Mouse (Mus musculus) WW6 (cell line): ENCODE results near the gene Gm21083.
"Not testable (repeated sequence)": the region's sequence is repeated elsewhere in the genome, so short reads cannot be mapped to it uniquely, and the experiment has no call there.

Experiments
- DNase-seq: peaks from one replicate; pipeline ENCODE4 v3.0.0-alpha.2; 2013; ENCODE audit warnings: low read depth, low spot score

Gene Gm21083

DNA sequence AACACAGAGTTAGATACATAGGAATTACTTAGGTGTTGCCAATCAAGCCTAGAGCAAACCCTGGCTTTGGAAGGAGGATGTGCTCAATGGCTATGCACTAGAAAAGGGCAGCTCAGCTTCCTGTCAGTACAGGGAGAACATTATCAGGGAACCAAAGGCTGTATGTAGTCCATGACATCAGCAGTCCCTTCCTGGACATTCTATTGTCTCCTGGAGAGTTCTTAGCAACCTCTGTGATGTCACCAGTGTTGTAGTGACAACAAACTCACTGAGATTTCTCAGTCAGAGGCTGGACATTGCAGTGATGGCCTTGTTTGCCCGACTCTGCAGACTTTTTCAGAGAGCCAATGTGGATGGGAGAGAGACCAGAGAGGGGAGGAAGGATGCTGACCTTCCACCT lies at the start of gene Gm21083:
Gene Gm21083 (plus strand): TSS at position 301 of the 400 bp plus-strand sequence.
- DNase-seq: not testable (repeated sequence)

- DNase-seq: not testable (repeated sequence)
These were observed 48.0 kb upstream of the Gm21083 start, which contains the start of gene Gm21190 for GRCm38 (mm10) chr5:15529122-15529521. TSS of gene Gm21190 (minus strand) at chr5:15529222.

DNA sequence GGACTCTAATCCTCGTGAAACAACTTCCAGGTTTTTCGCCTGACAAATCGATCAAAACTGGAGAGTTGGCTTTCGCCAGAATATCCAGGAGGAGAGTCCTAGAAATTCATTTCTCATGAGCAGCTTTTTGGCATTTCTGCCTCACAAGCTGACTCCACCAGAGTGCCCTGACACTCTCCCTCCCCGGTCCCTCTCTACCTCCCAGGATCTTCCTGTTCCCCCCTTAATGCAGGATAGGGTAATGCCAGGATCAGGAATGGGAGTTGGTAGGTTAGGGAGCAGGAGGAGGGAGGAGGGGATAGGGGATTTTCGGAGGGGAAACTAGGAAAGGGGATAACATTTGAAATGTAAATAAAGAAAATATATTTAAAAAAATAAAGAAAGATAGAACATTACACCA lies 28.5 kb upstream of the Gm21083 start:
- not testable (repeated sequence) for DNase-seq

DNA sequence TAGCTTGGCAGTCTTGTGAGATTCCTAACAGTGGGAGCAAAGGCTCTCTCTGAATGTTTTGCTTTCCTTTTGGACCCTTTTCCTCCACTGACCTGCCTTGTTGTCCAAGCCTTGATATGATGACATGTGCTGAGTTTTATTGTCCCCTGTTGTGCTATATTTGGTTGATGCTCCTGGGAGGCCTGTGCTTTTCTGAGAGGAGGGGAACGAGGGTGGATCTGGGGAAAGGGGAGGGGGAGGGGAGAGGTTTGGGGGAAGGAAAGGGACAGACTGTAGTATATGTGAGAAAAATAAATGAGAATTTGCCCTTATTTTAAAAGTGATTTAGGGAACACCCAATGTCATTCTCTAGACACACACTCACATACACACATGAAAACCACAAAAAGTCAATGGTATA lies 28.0 kb upstream of the Gm21083 start:
- not testable (repeated sequence) for DNase-seq

GRCm38 (mm10) chr5:15549606-15550005 lies 27.5 kb upstream of the Gm21083 start:
- not testable (repeated sequence) for DNase-seq

DNA sequence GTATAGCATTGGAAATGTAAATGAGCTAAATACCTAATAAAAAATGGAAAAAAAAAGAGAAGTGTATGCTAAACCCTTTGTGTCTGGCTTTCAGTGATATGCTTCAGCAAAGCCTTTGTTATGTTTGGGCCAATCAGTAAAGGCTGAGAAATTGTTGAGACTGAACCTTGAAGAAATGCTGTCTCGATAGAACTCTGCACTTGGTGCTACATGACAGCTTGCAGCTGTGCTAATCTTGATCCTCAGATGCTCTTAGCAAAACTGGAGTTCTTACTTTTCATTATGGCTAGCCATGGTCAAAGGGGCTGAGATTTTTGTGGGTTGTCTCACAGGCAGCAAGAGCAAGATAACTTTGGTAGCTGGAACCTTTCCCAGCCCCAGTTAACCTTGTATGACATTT lies 18.5 kb upstream of the Gm21083 start:
- DNase-seq: not testable (repeated sequence)

DNA sequence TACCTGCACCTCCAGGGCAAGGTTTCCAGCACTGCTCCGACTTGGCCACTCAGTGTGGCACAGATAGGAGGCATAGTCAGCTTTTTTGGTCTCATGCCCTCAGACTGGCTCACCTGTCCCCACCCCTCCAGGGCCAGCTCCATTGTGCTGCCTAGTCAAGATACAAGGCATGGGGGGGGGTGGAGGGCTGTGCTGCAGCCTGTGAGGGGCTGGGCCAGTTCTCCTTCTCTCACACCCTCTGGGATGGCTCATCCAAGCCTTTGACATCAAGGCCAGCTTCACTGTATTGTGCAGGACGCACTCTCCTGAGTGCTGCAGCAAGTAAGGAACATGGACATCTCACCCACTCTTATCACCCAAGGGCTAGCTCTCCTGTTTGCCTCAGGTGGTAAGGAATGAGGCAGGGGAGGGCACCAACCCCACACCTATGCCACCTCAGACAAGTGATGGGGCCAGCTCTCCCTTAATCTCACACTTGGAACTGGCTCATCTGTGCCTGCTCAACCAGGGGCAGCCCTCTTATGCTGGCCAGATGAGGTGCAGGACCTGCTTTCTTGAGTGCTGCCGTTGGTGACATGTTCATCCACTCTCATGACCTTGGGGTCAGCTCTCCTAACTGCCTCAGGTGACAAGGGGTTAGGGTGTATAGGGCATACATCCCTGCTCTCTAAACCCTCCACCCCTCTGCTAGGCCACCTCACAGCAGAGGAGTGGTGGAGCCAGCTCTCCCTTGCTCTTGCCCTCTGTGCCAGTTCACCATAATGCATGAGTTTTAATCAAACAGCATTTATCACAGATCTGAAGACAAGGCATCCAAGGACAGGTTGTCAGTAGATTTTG lies 15.5 kb upstream of the Gm21083 start:
- not testable (repeated sequence) for DNase-seq

GRCm38 (mm10) chr5:15573735-15574134 lies 3.4 kb upstream of the Gm21083 start:
- DNase-seq: not testable (repeated sequence)

DNA sequence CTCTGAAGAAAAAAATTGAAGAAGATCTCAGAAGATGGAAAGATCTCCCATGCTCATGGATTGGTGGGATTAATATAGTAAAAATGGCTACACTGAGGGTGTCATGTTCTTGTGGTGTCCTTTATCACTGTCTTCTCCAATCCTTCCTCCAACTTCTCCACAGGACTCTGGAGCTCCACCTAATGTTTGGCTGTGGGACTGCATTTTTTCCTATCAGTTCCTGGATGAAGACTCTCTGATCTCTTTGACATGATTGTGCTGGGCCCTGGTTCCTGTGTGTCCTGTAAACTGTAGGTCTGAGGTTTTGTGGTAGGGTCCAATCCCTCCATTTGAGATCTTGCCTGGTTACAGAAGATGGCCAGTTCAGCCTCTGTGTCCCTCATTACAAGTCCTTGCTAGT lies 9.2 kb downstream of the Gm21083 start:
- DNase-seq: not testable (repeated sequence)

GRCm38 (mm10) chr5:15588291-15588690 lies 11.2 kb downstream of the Gm21083 start:
- not testable (repeated sequence) for DNase-seq

- DNase-seq: not testable (repeated sequence)
These were observed 13.5 kb downstream of the Gm21083 start for GRCm38 (mm10) chr5:15590635-15591034.

DNA sequence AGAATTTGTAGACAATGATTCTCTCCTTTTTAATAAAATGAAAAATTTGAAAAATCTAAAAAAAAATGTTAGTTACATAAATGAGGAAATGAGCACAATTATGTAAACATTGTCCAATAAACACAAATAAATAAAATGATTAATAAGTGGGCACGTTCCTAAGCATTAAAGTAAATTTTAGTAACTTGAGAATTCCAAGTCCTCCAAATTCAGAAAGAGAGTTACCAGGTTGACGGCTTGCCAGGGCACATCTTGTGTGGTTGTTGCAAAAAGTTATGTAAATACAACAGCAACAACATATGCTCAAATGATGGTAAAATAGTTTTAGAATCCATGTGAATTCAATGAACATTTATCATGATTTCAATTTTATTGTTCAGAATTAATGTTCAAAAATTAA lies 14.4 kb downstream of the Gm21083 start:
- not testable (repeated sequence) for DNase-seq

DNA sequence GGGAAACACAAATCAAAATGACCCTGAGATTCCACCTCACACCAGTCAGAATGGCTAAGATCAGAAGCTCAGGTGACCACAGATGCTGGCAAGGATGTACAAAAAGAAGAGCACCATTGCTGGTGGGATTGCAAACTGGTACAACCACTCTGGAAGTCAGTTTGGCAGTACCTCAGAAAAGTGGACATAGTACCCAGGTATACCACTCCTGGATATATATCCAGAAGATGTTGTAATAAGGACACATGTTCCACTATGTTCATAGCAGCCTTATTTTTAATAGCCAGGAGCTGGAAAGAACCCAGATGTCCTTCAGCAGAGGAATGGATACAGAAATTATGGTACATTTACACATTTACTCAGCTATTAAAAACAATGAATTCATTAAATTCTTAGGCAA lies 21.7 kb downstream of the Gm21083 start:
- not testable (repeated sequence) for DNase-seq

DNA sequence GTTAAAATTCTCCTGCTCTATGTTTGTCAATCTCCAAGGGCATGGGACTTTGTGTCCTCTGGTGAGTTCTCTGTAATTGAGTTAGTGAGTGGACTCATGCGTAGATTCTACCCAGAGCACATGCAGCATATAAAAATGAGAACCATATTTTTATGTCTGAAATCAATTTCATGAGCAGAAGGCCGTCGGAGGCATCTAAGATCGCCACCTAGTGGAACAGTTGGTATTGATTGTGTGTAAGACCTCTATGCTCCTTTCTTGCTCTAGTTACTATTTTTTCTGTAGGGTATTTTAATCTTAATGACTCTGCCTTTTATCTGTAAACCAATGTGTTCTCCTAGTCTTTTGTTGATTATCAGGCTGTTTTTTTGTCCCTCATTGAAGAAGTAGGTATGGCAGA lies 23.2 kb downstream of the Gm21083 start:
- DNase-seq: not testable (repeated sequence)

DNA sequence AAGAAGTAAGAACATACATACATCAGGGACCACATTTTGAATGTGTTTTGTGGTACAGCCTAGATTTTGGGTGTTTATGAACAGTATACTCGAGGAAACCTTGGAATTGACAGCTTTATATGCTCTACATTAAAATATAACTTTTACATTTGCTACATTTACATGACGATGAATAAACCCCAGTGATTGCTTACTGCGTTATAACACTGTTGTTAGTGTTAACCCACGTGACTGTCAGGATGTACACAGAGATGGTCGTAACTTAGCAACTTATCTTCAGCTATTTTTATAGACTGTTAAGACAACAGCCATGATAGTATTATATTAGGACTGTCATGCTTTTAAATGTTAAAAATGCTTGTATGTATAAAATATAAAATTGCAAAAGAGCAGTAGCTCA lies 24.3 kb downstream of the Gm21083 start:
- not testable (repeated sequence) for DNase-seq

DNA sequence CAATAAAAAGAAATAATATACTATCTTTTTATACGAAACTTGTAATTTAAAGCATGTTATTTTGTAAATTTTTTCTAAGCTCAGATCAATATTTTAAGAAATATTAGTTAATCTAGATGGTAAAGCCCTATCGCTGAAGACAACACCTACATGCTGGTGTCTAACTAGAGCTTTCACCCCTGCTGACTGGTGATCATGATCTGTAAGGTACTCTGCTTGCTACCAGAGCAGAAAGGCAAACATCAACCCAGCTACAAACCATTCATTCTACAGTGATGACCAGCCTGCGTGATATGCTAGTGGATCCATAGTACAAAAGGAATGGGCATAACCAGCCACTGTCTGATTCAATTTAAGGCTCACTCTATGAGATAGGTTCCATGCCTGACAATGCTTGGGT lies 24.8 kb downstream of the Gm21083 start:
- DNase-seq: not testable (repeated sequence)

DNA sequence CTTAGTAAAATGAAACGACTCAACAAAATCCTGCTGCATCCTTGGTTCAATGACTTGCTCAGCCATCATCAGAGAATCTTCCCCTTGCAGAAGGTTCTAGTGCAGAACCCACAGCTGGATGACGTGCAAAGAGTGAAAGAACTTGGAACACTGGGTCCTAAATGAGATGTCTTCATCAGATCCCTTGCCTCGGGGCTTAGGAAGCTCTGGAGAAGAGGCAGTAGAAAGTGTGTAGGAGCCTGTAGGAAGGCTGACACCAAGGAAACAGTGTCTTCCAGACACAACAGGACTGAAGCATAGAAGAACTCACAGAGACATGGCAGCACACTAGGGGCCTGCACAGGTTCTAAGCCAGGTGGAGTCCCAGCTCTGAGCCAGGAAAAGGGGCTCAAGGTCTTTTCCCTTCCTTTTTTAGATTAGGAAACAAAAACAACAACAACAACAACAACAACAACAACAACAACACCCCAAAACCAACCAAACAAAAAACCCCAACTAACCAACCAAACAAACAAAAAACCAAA lies 25.4 kb downstream of the Gm21083 start:
- DNase-seq: not testable (repeated sequence)

GRCm38 (mm10) chr5:15603008-15603407 lies 25.9 kb downstream of the Gm21083 start:
- not testable (repeated sequence) for DNase-seq

DNA sequence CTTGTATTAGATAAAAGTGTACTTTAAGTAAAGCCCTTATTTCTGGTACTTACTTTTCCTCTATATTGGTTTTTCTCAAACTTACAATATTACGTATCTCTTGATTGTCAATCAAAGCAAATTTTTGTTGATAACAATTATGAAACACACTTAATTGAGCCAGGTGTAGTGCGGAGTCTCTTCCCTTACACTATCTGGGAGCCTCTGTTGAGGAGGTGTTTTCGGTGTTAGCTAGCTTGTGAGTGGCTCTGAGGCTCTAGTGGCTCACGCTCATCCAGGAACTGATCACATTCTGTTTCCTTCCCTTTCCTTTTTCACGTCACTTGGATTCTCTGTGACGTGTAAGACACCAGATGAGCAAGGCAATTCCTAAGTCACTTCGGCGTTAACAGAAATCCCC lies 26.5 kb downstream of the Gm21083 start:
- DNase-seq: not testable (repeated sequence)

DNA sequence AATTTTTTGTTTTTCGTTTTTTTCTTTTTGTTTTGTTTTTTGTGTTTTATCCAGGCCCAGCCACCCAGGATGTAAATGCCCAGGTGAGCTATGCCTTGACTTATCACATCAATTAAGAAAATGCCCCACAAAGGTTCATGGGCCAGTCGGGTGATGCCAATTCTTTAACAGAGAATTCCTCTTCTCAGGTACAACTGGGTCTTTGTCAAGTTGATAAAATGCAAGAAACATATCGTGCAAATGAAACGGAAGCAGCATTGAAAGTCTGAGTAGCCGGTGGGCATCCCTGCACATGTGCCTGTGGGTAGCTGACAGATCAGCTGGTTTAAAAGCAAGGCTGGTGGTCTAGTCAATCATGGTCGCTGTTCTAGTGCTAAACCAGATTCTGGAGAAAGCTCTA lies 29.5 kb downstream of the Gm21083 start:
- DNase-seq: not testable (repeated sequence)

GRCm38 (mm10) chr5:15610695-15611094 lies 33.6 kb downstream of the Gm21083 start:
- DNase-seq: not testable (repeated sequence)

GRCm38 (mm10) chr5:15616195-15616594 lies 39.1 kb downstream of the Gm21083 start:
- DNase-seq: not testable (repeated sequence)

DNA sequence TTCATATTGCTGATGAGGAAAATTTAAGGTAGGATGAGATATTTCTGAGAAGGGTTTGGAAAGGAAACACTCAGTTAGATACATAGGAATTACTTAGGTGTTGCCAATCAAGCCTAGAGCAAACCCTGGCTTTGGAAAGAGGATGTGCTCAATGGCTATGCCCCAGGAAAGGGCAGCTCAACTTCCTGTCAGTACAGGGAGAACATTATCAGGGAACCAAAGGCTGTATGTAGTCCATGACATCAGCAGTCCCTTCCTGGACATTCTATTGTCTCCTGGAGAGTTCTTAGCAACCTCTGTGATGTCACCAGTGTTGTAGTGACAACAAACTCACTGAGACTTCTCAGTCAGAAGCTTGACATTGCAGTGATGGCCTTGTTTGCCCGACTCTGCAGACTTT lies 41.6 kb downstream of the Gm21083 start, which contains the start of gene Speer4d:
Gene Speer4d (plus strand): TSS at position 301 of the 400 bp plus-strand sequence.
- not testable (repeated sequence) for DNase-seq
